Mouse (Mus musculus): Measurements from ENCODE around the gene Fam234b.

The Fam234b gene

DNA sequence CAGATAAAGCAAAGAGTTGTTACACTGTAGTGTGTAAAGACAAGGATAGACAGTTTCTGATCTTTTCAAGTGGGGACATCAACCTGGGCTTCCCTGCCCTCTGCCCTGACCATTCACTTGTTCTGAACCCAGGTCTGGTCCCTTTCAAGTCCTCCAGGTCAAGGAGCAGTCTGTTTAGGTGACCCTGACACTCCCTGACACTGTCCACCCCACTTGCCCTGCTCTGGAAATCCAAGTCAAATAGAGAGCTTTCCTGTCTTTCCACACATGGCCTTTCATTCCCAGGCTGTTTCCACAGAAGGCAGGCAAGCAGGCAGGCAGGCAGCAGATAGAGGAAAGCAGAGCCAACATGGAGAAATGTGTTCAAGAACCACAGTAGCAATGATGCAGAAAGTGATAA is 70.6 kb downstream of the Fam234b start:
- DNase-seq (ENCODE audit: low read depth, low spot score) = no peak

DNA sequence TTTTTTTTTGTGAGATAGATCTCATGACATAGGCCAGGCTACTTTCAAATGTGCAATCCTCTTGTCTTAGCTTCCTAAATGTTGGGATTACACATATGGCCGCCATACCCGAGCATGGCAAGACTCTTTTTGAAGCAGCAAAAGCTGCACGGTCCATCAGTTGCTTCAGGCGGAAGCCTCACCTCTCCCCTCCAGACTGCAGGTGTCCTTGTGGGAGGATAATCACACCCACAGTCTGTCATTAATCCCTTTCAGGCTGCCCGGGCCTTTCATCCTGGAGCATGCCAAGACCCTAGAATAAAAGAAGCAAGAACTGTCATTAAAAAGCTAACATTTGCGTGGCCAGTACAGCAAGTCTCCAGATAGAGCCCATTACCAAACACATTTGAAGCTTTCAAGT is 71.8 kb downstream of the Fam234b start:
- DNase-seq (ENCODE audit: low read depth, low spot score) = no peak

DNA sequence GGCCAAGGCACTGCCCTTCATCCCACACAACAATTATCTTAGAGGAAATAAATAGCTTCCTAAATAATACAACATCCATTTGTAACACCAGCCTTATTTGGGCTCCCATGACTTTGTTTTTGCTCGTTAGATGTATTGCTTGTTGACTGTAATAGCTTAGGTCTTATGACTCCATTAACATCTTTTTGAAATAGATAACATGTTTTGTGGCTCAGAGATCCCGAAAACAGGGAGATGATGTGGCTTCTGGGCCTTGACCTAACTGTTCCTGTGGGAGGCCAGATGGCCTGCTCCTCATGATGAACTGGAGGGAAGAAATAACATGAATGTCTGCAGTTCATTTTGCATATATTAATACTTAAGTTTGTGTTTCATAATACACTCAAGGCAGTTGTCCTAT is 74.0 kb downstream of the Fam234b start:
- no peak for DNase-seq (ENCODE audit: low read depth, low spot score)

DNA sequence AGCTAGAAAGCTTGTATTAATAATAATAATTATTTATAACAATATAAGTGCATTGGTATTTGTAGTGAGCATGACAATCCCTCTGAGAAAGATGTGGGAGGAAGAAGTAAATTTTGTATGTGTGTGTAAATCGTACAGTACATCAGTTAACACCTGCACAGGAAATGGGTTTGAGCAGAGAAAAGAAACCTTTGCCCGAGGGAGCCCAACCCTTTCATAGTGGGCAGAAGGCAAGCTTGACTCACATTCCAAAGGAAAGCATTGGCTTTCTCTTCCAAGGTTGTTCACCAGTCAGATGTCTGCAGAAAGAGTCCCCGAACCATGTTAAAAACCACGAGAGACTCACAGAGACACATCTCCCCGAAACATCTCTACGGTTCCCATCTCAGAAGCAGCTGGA is 75.3 kb downstream of the Fam234b start:
- no peak for DNase-seq (ENCODE audit: low read depth, low spot score)

DNA sequence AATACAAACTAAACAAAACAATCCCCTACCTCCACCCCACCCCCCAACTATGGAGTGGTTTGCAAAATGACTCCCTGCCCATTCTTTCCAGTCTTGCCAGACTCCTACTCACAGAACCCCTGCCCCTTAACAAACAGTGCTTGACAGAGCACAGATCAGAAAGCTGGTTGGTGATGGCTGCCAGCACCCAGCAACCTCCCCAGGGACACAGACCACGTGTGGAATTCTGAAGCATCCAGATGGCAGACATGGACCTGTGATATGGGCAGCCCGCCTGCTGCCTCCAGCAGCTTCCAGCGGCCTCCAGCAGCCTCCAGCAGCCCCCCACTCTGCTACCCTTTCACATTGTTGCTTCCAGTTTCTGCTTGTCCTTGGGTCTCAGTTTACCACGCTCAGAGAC is 77.5 kb downstream of the Fam234b start:
- no peak for DNase-seq (ENCODE audit: low read depth, low spot score)

DNA sequence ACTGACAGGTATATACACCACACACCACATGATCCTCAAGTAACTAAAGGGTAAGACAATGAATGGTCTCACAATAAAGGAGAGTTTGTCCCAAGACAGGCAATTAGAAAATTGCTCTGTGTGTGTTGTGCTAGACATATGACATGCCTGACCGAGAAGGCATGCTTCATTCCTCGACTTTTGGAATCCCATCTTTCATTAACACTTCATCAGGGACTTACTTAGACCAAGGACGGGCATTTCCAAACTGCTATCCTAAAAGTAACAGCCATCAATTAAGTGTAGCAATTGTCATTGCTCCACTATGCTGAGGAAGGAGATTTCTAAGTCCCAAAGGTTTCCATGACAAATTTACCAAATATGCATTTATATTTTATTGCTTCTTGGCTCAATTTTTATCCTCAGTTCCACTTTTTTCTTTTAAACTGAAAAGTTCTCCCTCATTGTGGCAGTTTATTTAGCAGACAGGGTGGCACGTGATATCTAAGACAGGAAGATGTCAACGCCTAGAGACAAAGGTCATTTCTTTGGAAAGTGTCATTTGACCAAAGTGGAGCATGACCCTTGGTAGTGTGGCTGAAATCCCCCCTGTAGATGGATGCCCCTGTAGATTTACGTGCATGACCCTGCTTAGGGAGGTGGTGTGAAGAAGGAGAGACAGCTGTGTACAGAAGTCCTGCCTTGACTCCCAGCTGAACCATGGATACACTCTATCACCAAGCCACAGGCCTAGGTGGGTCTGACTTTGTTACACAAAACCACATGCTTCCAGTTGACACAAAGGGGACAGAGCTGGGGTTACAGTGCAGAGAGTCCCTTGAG is 78.9 kb downstream of the Fam234b start:
- no peak for DNase-seq (ENCODE audit: low read depth, low spot score)

DNA sequence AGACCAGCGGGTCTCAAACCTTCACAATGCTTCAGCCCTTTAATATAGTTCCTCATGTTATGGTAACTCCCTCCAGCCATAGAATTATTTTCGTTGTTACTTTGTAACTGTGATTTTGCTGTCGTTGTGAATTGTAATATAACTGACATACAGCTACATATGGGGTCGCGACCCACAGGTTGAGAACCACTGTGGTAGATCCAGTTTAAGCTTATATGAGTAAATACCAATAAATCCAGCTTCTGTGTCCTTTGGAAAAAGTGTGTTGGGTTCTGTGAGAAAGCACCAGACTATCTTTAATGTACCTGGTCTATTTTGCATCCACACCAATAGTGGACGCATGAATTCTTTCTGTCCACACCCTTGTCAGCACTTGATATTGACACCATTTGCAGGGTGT is 80.5 kb downstream of the Fam234b start:
- DNase-seq (ENCODE audit: low read depth, low spot score) = no peak

DNA sequence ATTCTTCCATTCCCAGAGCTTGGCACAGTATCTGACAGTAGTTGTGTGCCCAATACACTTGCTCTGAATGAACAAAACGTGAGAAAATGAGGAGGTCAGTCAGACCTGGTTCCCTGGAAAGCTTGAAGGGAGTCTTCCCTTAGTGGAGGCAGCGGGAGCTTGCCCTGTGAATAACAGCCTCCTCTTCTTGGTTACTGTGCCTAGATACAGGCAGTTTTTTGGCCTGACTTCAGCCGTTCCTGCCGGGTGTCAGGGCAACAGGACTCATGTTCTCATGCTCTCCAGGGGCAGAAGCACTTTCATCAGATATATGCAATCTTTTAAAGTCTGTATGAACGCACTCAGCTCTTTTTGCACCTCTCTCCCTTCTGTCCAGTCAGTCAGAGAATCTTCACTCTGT is 81.5 kb downstream of the Fam234b start:
- DNase-seq (ENCODE audit: low read depth, low spot score) = no peak

DNA sequence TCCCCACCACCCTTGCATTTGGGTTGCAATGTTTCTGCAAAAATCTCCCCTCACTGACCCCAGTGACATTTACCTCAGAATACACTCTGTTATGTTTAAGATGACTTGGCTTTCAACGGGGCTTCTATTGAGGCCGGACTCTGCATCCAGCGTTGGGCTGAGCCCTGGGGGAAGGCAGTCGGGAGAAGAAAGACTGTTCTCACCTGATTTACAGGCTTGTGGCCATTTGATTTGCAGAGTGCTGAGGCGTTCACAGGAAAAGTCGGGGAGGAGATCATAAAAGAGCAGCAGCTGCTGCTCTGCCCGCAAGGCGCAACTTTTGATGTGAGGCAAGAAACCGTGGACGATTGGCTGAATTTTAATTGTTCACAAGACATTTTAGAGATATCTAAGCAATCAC is 82.1 kb downstream of the Fam234b start:
- no peak for DNase-seq (ENCODE audit: low read depth, low spot score)

DNA sequence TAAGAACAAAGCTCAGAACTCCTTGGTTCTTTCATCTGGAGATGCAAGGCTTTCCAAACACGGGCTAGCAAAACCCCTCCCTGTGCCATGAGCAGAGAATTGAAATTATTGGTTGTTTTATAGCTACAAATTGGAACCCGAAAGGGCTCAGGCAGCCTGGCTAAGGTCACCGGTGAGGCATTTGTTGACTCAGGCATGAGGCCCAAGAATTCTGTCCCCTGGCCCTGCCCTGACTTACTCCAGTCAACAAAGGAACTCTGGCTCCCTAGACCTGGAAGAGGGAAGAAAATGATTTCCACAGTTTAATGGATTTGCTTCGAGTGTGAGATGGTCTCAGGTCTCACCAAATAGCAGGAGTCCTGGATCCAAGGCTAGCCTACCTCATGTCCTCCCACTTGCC is 94.6 kb downstream of the Fam234b start:
- DNase-seq (ENCODE audit: low read depth, low spot score) = no peak

DNA sequence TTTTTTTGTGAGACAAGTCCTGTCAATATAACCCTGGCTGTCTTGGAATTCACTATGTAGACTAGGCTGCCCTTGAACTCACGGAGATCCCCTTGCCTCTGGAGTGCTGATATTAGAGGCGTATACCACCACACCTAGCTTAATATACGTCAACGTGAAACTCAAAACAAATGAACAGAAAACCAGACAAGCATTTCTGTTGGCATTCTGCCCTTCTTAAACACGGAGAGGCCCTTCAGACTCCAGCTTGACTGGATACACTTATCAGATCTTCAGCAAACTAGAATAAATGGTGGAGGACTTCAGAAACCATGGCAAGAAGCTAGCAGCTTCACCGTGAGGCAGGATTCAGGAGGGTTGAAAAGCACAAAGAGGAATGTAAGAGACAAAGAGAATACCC is 96.4 kb downstream of the Fam234b start:
- no peak for DNase-seq (ENCODE audit: low read depth, low spot score)

Data from A20 (cell line).